Mouse (Mus musculus): Measurements from ENCODE around the gene Gm9495. TPM values are rescaled to one million over a fixed set of nuclear protein-coding genes. Genes with fewer than 3 reads are reported as not detected.

Gm9495 gene
- polyA plus RNA-seq, 1 experiment from 2014 or later: not detected

Other genes with a start within 250 kb of the Gm9495 start
- gene Zfp930, start 244.5 kb downstream of the Gm9495 start, polyA plus RNA-seq (2015; fragmentation: Nextera tagmentation; extraction: Ambion mirVana): 12.7 and 16.4 TPM in 2 replicates
- 11.3 and 11.6 TPM in 2 replicates for gene D130040H23Rik, start 182.5 kb downstream of the Gm9495 start, polyA plus RNA-seq (2015; fragmentation: Nextera tagmentation; extraction: Ambion mirVana)
- not detected in 2 replicates for gene Gm7697, start 69.4 kb upstream of the Gm9495 start, polyA plus RNA-seq (2015; fragmentation: Nextera tagmentation; extraction: Ambion mirVana)
- gene Zfp868, start 172.0 kb upstream of the Gm9495 start, polyA plus RNA-seq (2015; fragmentation: Nextera tagmentation; extraction: Ambion mirVana): 39.5 and 41.8 TPM in 2 replicates
- gene Zfp964, start 200.9 kb upstream of the Gm9495 start, polyA plus RNA-seq (2015; fragmentation: Nextera tagmentation; extraction: Ambion mirVana): 2.6 and 3.0 TPM in 2 replicates

Measured in midbrain, embryonic 15.5 days (tissue).